Mouse (Mus musculus) MEL (cell line): Measurements from ENCODE around the gene 4930404H24Rik. TPM values are rescaled to one million over a fixed set of nuclear protein-coding genes. Genes with fewer than 3 reads are reported as not detected.

Source experiments
- DNase-seq: peaks from one replicate; pipeline ENCODE4 v3.0.0; 2011; ENCODE audit warnings: low read depth, low spot score
- H3K27ac ChIP-seq: 2 replicates; pipeline ENCODE4 v1.5.1; 2012; ENCODE audit warnings: low read depth, mild to moderate bottlenecking, control low read depth, low read length, moderate library complexity; ENCODE audit not compliant: control insufficient read depth
- H3K27me3 ChIP-seq, 2 experiments: fragments of 150-350 bp in 1 of 2; sonication (generic) in 1 of 2; 2 replicates each; pipeline ENCODE4 v1.6.1; 2012; ENCODE audit warnings: low read length in 2 of 2, mild to moderate bottlenecking in 2 of 2, improper control_type of control experiment in 1 of 2, moderate library complexity in 1 of 2; ENCODE audit not compliant: insufficient read depth in 2 of 2, control insufficient read depth in 1 of 2
- H3K36me3 ChIP-seq, 2 experiments: 2 replicates each; pipeline ENCODE4 v1.6.1; 2012 to 2014; ENCODE audit warnings: low read length in 2 of 2, improper control_type of control experiment in 1 of 2, inconsistent platforms in 1 of 2, mild to moderate bottlenecking in 1 of 2; ENCODE audit not compliant: insufficient read depth in 2 of 2, control insufficient read depth in 1 of 2
- H3K4me1 ChIP-seq, 2 experiments: fragments of 150-350 bp in 1 of 2; sonication (generic) in 1 of 2; 2 replicates each; pipeline ENCODE4 v1.6.1; 2012; ENCODE audit warnings: low read length in 2 of 2, improper control_type of control experiment in 1 of 2, mild to moderate bottlenecking in 1 of 2; ENCODE audit not compliant: insufficient read depth in 2 of 2, control insufficient read depth in 1 of 2
- H3K4me3 ChIP-seq, 2 experiments: fragments of 150-350 bp in 1 of 2; sonication (generic) in 1 of 2; 2 replicates each; pipeline ENCODE4 v1.5.1; 2012; ENCODE audit warnings: low read depth in 2 of 2, low read length in 2 of 2, mild to moderate bottlenecking in 2 of 2, moderate library complexity in 2 of 2, control low read depth in 1 of 2, improper control_type of control experiment in 1 of 2; ENCODE audit not compliant: control insufficient read depth in 1 of 2, insufficient read depth in 1 of 2
- H3K79me2 ChIP-seq: 2 replicates; pipeline ENCODE4 v1.6.1; 2012; ENCODE audit warnings: mild to moderate bottlenecking, low read length, moderate library complexity; ENCODE audit not compliant: control insufficient read depth, poor library complexity, insufficient read depth
- H3K9ac ChIP-seq: 2 replicates; pipeline ENCODE4 v1.6.1; 2012; ENCODE audit warnings: low read depth, mild to moderate bottlenecking, control low read depth, low read length, moderate library complexity; ENCODE audit not compliant: control insufficient read depth, poor library complexity, severe bottlenecking
- H3K9me3 ChIP-seq: fragments of 150-350 bp; sonication (generic); replicated peaks from 2 replicates; pipeline ENCODE4 v1.6.1; 2012; ENCODE audit warnings: mild to moderate bottlenecking, low read length, improper control_type of control experiment, moderate library complexity; ENCODE audit not compliant: insufficient read depth
- BHLHE40 ChIP-seq: IDR thresholded peaks from 2 replicates; pipeline ENCODE4 v1.6.1; 2012; ENCODE audit warnings: low read depth, mild to moderate bottlenecking, inconsistent platforms, low read length, improper control_type of control experiment, borderline replicate concordance
- CHD1 ChIP-seq: IDR thresholded peaks from 2 replicates; pipeline ENCODE4 v1.6.1; 2012; ENCODE audit warnings: low read depth, mild to moderate bottlenecking, inconsistent platforms, low read length, improper control_type of control experiment
- CHD2 ChIP-seq: IDR thresholded peaks from 2 replicates; pipeline ENCODE4 v1.6.1; 2011; ENCODE audit warnings: low read length, improper control_type of control experiment
- CTCF ChIP-seq, 3 experiments: IDR thresholded peaks in 2 of 3; conservative IDR thresholded peaks in 1 of 3; 2 replicates each; pipeline ENCODE4 v1.5.1; 2011 to 2012; ENCODE audit warnings: low read length in 3 of 3, low read depth in 2 of 3, mild to moderate bottlenecking in 2 of 3, improper control_type of control experiment in 1 of 3, inconsistent platforms in 1 of 3, mixed read lengths in 1 of 3, moderate library complexity in 1 of 3; ENCODE audit not compliant: control insufficient read depth in 1 of 3, insufficient read depth in 1 of 3, poor library complexity in 1 of 3, severe bottlenecking in 1 of 3
- E2F4 ChIP-seq: IDR thresholded peaks from 2 replicates; pipeline ENCODE4 v1.6.1; 2011; ENCODE audit warnings: low read depth, low read length, improper control_type of control experiment, borderline replicate concordance
- ELF1 ChIP-seq: IDR thresholded peaks from 2 replicates; pipeline ENCODE4 v1.6.1; 2014; ENCODE audit warnings: low read depth, mild to moderate bottlenecking, inconsistent platforms, low read length, improper control_type of control experiment, moderate library complexity
- EP300 ChIP-seq, 2 experiments: IDR thresholded peaks; 2 replicates each; pipeline ENCODE4 v1.6.1; 2011; ENCODE audit warnings: improper control_type of control experiment in 2 of 2, low read length in 2 of 2, low read depth in 1 of 2, mild to moderate bottlenecking in 1 of 2
- ETS1 ChIP-seq: IDR thresholded peaks from 2 replicates; pipeline ENCODE4 v1.6.1; 2012; ENCODE audit warnings: low read depth, mild to moderate bottlenecking, inconsistent platforms, low read length, improper control_type of control experiment, moderate library complexity
- GABPA ChIP-seq: IDR thresholded peaks from 2 replicates; pipeline ENCODE4 v1.6.1; 2012; ENCODE audit warnings: low read depth, mild to moderate bottlenecking, inconsistent platforms, low read length, improper control_type of control experiment, moderate library complexity
- GATA1 ChIP-seq: IDR thresholded peaks from 2 replicates; pipeline ENCODE4 v1.6.1; 2011; ENCODE audit warnings: low read depth, low read length, improper control_type of control experiment
- HCFC1 ChIP-seq: IDR thresholded peaks from 2 replicates; pipeline ENCODE4 v1.6.1; 2012; ENCODE audit warnings: low read depth, mild to moderate bottlenecking, inconsistent platforms, low read length, improper control_type of control experiment, moderate library complexity
- KAT2A ChIP-seq: conservative IDR thresholded peaks from 2 replicates; pipeline ENCODE4 v1.6.1; 2012; ENCODE audit warnings: low read depth, low read length, improper control_type of control experiment, inconsistent platforms
- MAFK ChIP-seq: IDR thresholded peaks from 2 replicates; pipeline ENCODE4 v1.6.1; 2011; ENCODE audit warnings: low read depth, mild to moderate bottlenecking, low read length, improper control_type of control experiment, borderline replicate concordance
- MAX ChIP-seq: IDR thresholded peaks from 2 replicates; pipeline ENCODE4 v1.6.1; 2011; ENCODE audit warnings: low read length, improper control_type of control experiment
- MAZ ChIP-seq: IDR thresholded peaks from 2 replicates; pipeline ENCODE4 v1.6.1; 2012; ENCODE audit warnings: low read depth, mild to moderate bottlenecking, inconsistent platforms, low read length, improper control_type of control experiment
- MXI1 ChIP-seq: IDR thresholded peaks from 2 replicates; pipeline ENCODE4 v1.6.1; 2011; ENCODE audit warnings: mild to moderate bottlenecking, low read depth, low read length, improper control_type of control experiment
- MYB ChIP-seq: IDR thresholded peaks from 2 replicates; pipeline ENCODE4 v1.6.1; 2011; ENCODE audit warnings: mild to moderate bottlenecking, low read depth, low read length, improper control_type of control experiment
- MYC ChIP-seq: IDR thresholded peaks from 2 replicates; pipeline ENCODE4 v1.6.1; 2011; ENCODE audit warnings: low read depth, mild to moderate bottlenecking, low read length, improper control_type of control experiment, moderate library complexity
- NELFE ChIP-seq: IDR thresholded peaks from 2 replicates; pipeline ENCODE4 v1.6.1; 2011; ENCODE audit warnings: low read depth, low read length, improper control_type of control experiment
- NRF1 ChIP-seq: IDR thresholded peaks from 2 replicates; pipeline ENCODE4 v1.6.1; 2014; ENCODE audit warnings: low read depth, mild to moderate bottlenecking, inconsistent platforms, low read length, improper control_type of control experiment, moderate library complexity; ENCODE audit not compliant: poor library complexity, insufficient read depth, severe bottlenecking
- POLR2A ChIP-seq, 2 experiments: IDR thresholded peaks; 2 replicates each; pipeline ENCODE4 v1.6.1; 2011 to 2012; ENCODE audit warnings: low read length in 2 of 2, mild to moderate bottlenecking in 2 of 2, control low read depth in 1 of 2, improper control_type of control experiment in 1 of 2, low read depth in 1 of 2, moderate library complexity in 1 of 2; ENCODE audit not compliant: control insufficient read depth in 1 of 2, insufficient read depth in 1 of 2, poor library complexity in 1 of 2
- POLR2AphosphoS2 ChIP-seq: IDR thresholded peaks from 2 replicates; pipeline ENCODE4 v1.6.1; 2011; ENCODE audit warnings: low read length, improper control_type of control experiment
- POLR2AphosphoS5 ChIP-seq: IDR thresholded peaks from 2 replicates; pipeline ENCODE4 v1.6.1; 2012; ENCODE audit warnings: low read depth, borderline replicate concordance, mild to moderate bottlenecking, inconsistent platforms, low read length, moderate library complexity, mixed read lengths
- RAD21 ChIP-seq: IDR thresholded peaks from 2 replicates; pipeline ENCODE4 v1.6.1; 2011; ENCODE audit warnings: mild to moderate bottlenecking, low read depth, low read length, improper control_type of control experiment
- RCOR1 ChIP-seq: IDR thresholded peaks from 2 replicates; pipeline ENCODE4 v1.6.1; 2012; ENCODE audit warnings: low read depth, mild to moderate bottlenecking, inconsistent platforms, low read length, improper control_type of control experiment
- SIN3A ChIP-seq: IDR thresholded peaks from 2 replicates; pipeline ENCODE4 v1.6.1; 2012; ENCODE audit warnings: low read length, improper control_type of control experiment, inconsistent platforms
- SMC3 ChIP-seq: IDR thresholded peaks from 2 replicates; pipeline ENCODE4 v1.6.1; 2011; ENCODE audit warnings: low read depth, low read length, improper control_type of control experiment
- TBP ChIP-seq: IDR thresholded peaks from 2 replicates; pipeline ENCODE4 v1.8.0; 2011; ENCODE audit warnings: low read depth, low read length, improper control_type of control experiment
- TCF12 ChIP-seq: IDR thresholded peaks from 2 replicates; pipeline ENCODE4 v1.6.1; 2014; ENCODE audit warnings: low read depth, mild to moderate bottlenecking, inconsistent platforms, low read length, improper control_type of control experiment, moderate library complexity
- UBTF ChIP-seq: IDR thresholded peaks from 2 replicates; pipeline ENCODE4 v1.6.1; 2012; ENCODE audit warnings: low read depth, mild to moderate bottlenecking, inconsistent platforms, low read length, improper control_type of control experiment, moderate library complexity, borderline replicate concordance; ENCODE audit not compliant: insufficient read depth
- USF2 ChIP-seq, 2 experiments: IDR thresholded peaks; 2 replicates each; pipeline ENCODE4 v1.6.1; 2011 to 2012; ENCODE audit warnings: improper control_type of control experiment in 2 of 2, low read length in 2 of 2, borderline replicate concordance in 1 of 2, inconsistent platforms in 1 of 2, low read depth in 1 of 2, mild to moderate bottlenecking in 1 of 2; ENCODE audit not compliant: insufficient read depth in 1 of 2
- ZKSCAN1 ChIP-seq: IDR thresholded peaks from 2 replicates; pipeline ENCODE4 v1.6.1; 2012; ENCODE audit warnings: low read depth, mild to moderate bottlenecking, inconsistent platforms, low read length, improper control_type of control experiment, moderate library complexity
- ZMIZ1 ChIP-seq: IDR thresholded peaks from 2 replicates; pipeline ENCODE4 v1.6.1; 2012; ENCODE audit warnings: low read depth, mild to moderate bottlenecking, inconsistent platforms, low read length, improper control_type of control experiment, moderate library complexity
- ZNF384 ChIP-seq: IDR thresholded peaks from 2 replicates; pipeline ENCODE4 v1.6.1; 2012; ENCODE audit warnings: low read depth, mild to moderate bottlenecking, inconsistent platforms, low read length, improper control_type of control experiment
- polyA plus RNA-seq, 2 experiments: library from polyadenylated mRNA; stranded (reverse) in 1 of 2; unstranded in 1 of 2; fragments of >175 nt in 1 of 2; fragments of >200 nt in 1 of 2; gene quantifications; 2 replicates each; pipeline versions ENCODE4 v1.2.1 to v1.2.4; 2012; ENCODE audit warnings: low replicate concordance in 2 of 2, low read depth in 1 of 2; ENCODE audit not compliant: insufficient read length in 2 of 2, insufficient read depth in 1 of 2, missing spikeins in 1 of 2
- total RNA-seq: library from RNA; depleted of rRNA; stranded (reverse); fragments of 300-350 nt; gene quantifications from 2 replicates; pipeline ENCODE4 v1.2.3, GENCODE M21; 2012; rRNA removed

4930404H24Rik gene
- total RNA-seq (not detected in 2 replicates), polyA plus RNA-seq (under 1 TPM in 1 of 2 experiments, not detected in 1; 0.24 TPM)

GRCm38 (mm10) chr2:153492573-153493392 lies at the start of gene 4930404H24Rik:
Gene 4930404H24Rik (plus strand): TSS chr2:153492790.
- H3K27ac ChIP-seq: peak within 1 kb of the TSS; percentile 92

GRCm38 (mm10) chr2:153443434-153444240 lies 49.0 kb upstream of the 4930404H24Rik start:
- no peaks in the 10 kb centered on the region for H3K36me3 ChIP-seq
- no peaks in the 10 kb centered on the region; a peak in 1 of 4 replicates for H3K4me1 ChIP-seq
- no peak overlapping the region for H3K9ac ChIP-seq
- DNase-seq: no peak
- no peaks in the 10 kb centered on the region for H3K27me3 ChIP-seq
- no peak overlapping the region for H3K27ac ChIP-seq
- H3K79me2 ChIP-seq: no peaks in the 10 kb centered on the region
- no peaks in the 10 kb centered on the region for H3K9me3 ChIP-seq
- no peak overlapping the region for H3K4me3 ChIP-seq
- no peak for TF ChIP-seq GABPA
- no peak for TF ChIP-seq ETS1
- no peak for TF ChIP-seq ZNF384
- no peak for TF ChIP-seq SMC3
- no peak for TF ChIP-seq BHLHE40
- no peak for TF ChIP-seq POLR2A (IDR thresholded peaks at IDR 0.05; ENCODE audit: control insufficient read depth in 1 of 2, insufficient read depth in 1 of 2, low read depth in 1 of 2, low read length in 2 of 2, poor library complexity in 1 of 2)
- no peak for TF ChIP-seq POLR2AphosphoS2
- no peak for TF ChIP-seq RCOR1
- no peak for TF ChIP-seq CTCF (IDR thresholded peaks at IDR 0.05 in 2 of 3, conservative IDR thresholded peaks at IDR 0.05 in 1 of 3; ENCODE audit: control insufficient read depth in 1 of 3, insufficient read depth in 1 of 3, low read depth in 2 of 3, low read length in 3 of 3, poor library complexity in 1 of 3, severe bottlenecking in 1 of 3)
- TF ChIP-seq ZMIZ1: no peak
- no peak for TF ChIP-seq SIN3A
- no peak for TF ChIP-seq MYB
- TF ChIP-seq ZKSCAN1: no peak
- no peak for TF ChIP-seq RAD21
- TF ChIP-seq EP300 (IDR thresholded peaks at IDR 0.05; ENCODE audit: low read depth in 1 of 2, low read length in 2 of 2): no peak

More at GRCm38 (mm10) chr2:153492573-153493392, at the start of gene 4930404H24Rik:
- no peaks in the 10 kb centered on the region for H3K9me3 ChIP-seq
- H3K9ac ChIP-seq: peak within 1 kb of the TSS; percentile 83
- peak; percentile 85 for DNase-seq
- peaks cover 8% of the 10 kb centered on the region for H3K79me2 ChIP-seq
- H3K4me3 ChIP-seq: peak within 1 kb of the TSS; percentile 72 to 83
- TF ChIP-seq ZKSCAN1 (no peak), HCFC1 (no peak), TCF12 (0 out of 2 replicates have a peak, but pooled peaks have one; percentile 26), MYC (no peak), POLR2A (IDR thresholded peaks at IDR 0.05; ENCODE audit: control insufficient read depth in 1 of 2, insufficient read depth in 1 of 2, low read depth in 1 of 2, low read length in 2 of 2, poor library complexity in 1 of 2) (peak; percentile 59 to 64; a peak in 2 of 4 replicates), POLR2AphosphoS5 (no peak), MAX (peak; percentile 55), BHLHE40 (no peak), UBTF (no peak), MXI1 (peak; percentile 32; the same call in 1 of the 2 replicates), NELFE (peak; percentile 68), SIN3A (peak; percentile 42; the same call in 1 of the 2 replicates), EP300 (IDR thresholded peaks at IDR 0.05; ENCODE audit: low read depth in 1 of 2, low read length in 2 of 2) (peak in 1 of 2 experiments; percentile 21; a peak in 2 of 4 replicates), MAFK (no peak), USF2 (IDR thresholded peaks at IDR 0.05; ENCODE audit: borderline replicate concordance in 1 of 2, insufficient read depth in 1 of 2, low read depth in 1 of 2, low read length in 2 of 2) (no peak), KAT2A (no peak), SMC3 (no peak), POLR2AphosphoS2 (no peak), NRF1 (peak; percentile 88), GATA1 (no peak), RCOR1 (no peak), MAZ (peak; percentile 66; the same call in 1 of the 2 replicates), RAD21 (no peak), E2F4 (peak; percentile 28; the same call in 1 of the 2 replicates), CHD1 (no peak), ELF1 (no peak), CTCF (IDR thresholded peaks at IDR 0.05 in 2 of 3, conservative IDR thresholded peaks at IDR 0.05 in 1 of 3; ENCODE audit: control insufficient read depth in 1 of 3, insufficient read depth in 1 of 3, low read depth in 2 of 3, low read length in 3 of 3, poor library complexity in 1 of 3, severe bottlenecking in 1 of 3) (no peak), TBP (no peak), ETS1 (no peak), ZMIZ1 (no peak), CHD2 (no peak), ZNF384 (no peak)
- no peaks in the 10 kb centered on the region for H3K27me3 ChIP-seq
- peaks cover 29 to 57% of the 10 kb centered on the region in 2 experiments for H3K4me1 ChIP-seq
- H3K36me3 ChIP-seq: peaks cover 0 to 45% of the 10 kb centered on the region in 2 experiments; a peak in 2 of 4 replicates
